Mouse (Mus musculus) lung, embryonic 16.5 days (tissue): ENCODE measurements around the gene Nop9. TPM values are rescaled to one million over a fixed set of nuclear protein-coding genes. Genes with fewer than 3 reads are reported as not detected.

Source experiments
- ATAC-seq: fragments of 200-750 bp; cut with Nextera tagmentation; 2 replicates; pipeline ENCODE4 v1.8.0; 2017; ENCODE audit warnings: low read depth, mild to moderate bottlenecking, moderate library complexity
- H3K27ac ChIP-seq: fragments of 300-500 bp; sonication (generic); 2 replicates; pipeline ENCODE4 v1.5.1; 2014; ENCODE audit warnings: mild to moderate bottlenecking, control low read depth, low read length
- H3K27me3 ChIP-seq: fragments of 300-500 bp; sonication (generic); 2 replicates; pipeline ENCODE4 v1.6.1; 2014; ENCODE audit warnings: low read depth, low read length, mixed read lengths; ENCODE audit not compliant: control insufficient read depth, insufficient read depth
- H3K36me3 ChIP-seq: fragments of 300-500 bp; sonication (generic); 2 replicates; pipeline ENCODE4 v1.6.1; 2014; ENCODE audit warnings: low read length; ENCODE audit not compliant: control insufficient read depth, insufficient read depth
- H3K4me1 ChIP-seq: fragments of 300-500 bp; sonication (generic); replicated peaks from 2 replicates; pipeline ENCODE4 v1.6.1; 2014; ENCODE audit warnings: low read length, mixed read lengths; ENCODE audit not compliant: control insufficient read depth, insufficient read depth
- H3K4me2 ChIP-seq: fragments of 300-500 bp; sonication (generic); 2 replicates; pipeline ENCODE4 v1.6.1; 2014; ENCODE audit warnings: low read depth, low read length, control low read depth
- H3K4me3 ChIP-seq: fragments of 300-500 bp; sonication (generic); 2 replicates; pipeline ENCODE4 v1.5.1; 2014; ENCODE audit warnings: mild to moderate bottlenecking, low read length, control low read depth
- H3K9ac ChIP-seq: fragments of 300-500 bp; sonication (generic); 2 replicates; pipeline ENCODE4 v1.6.1; 2014; ENCODE audit warnings: low read length, control low read depth
- H3K9me3 ChIP-seq: fragments of 300-500 bp; sonication (generic); 2 replicates; pipeline ENCODE4 v1.6.1; 2016; ENCODE audit warnings: low read length; ENCODE audit not compliant: control insufficient read depth
- WGBS: fragments of 180-500 bp; shearing (Covaris S2); extraction: QIAGEN DNeasy Blood & Tissue Kit; methylation state at CpG from one replicate; pipeline ENCODE4 v1.1.7; 2014; 5-methylcytosine and 5-hydroxymethylcytosine counted together
- polyA plus RNA-seq: library from polyadenylated mRNA; unstranded; fragments of >200 nt; fragmentation: Nextera tagmentation; extraction: Ambion mirVana; gene quantifications from 2 replicates; pipeline ENCODE4 v1.2.1, GENCODE M21; 2015

Nop9 gene
- polyA plus RNA-seq, 1 experiment from 2014 or later = 32.6 TPM

- H3K27ac ChIP-seq = no peak overlapping the region
- under 1% methylated on average over 74 of the region's 77 CpGs for WGBS
- ATAC-seq = peak; percentile 73
- peak overlapping the region; percentile 54 for H3K4me3 ChIP-seq
- H3K9ac ChIP-seq = peak overlapping the region; percentile 76
- peaks cover 13% of the 10 kb centered on the region for H3K27me3 ChIP-seq
- H3K36me3 ChIP-seq = no peaks in the 10 kb centered on the region
- H3K4me1 ChIP-seq = peaks cover 14% of the 10 kb centered on the region
- H3K4me2 ChIP-seq = peak overlapping the region; percentile 94
- no peaks in the 10 kb centered on the region for H3K9me3 ChIP-seq
Observed at GRCm38 (mm10) chr14:55762001-55762821, 16.7 kb downstream of the Nop9 start.

- H3K27me3 ChIP-seq = peaks cover 14% of the 10 kb centered on the region
- ATAC-seq = 0 out of 2 replicates have a peak, but pooled peaks have one; percentile 16
- peaks cover 17% of the 10 kb centered on the region for H3K4me1 ChIP-seq
- H3K9me3 ChIP-seq = no peaks in the 10 kb centered on the region
- no peak overlapping the region for H3K4me2 ChIP-seq
- no peaks in the 10 kb centered on the region for H3K36me3 ChIP-seq
- H3K4me3 ChIP-seq = no peak overlapping the region
- 0 out of 2 replicates have a peak overlapping the region, but pooled peaks have one; percentile 9 for H3K27ac ChIP-seq
- peak overlapping the region; percentile 37; the same call in 1 of the 2 replicates for H3K9ac ChIP-seq
- WGBS = 44% methylated on average over 7 of the region's 7 CpGs
Observed at GRCm38 (mm10) chr14:55763166-55763565, 17.7 kb downstream of the Nop9 start.

- no peaks in the 10 kb centered on the region for H3K9me3 ChIP-seq
- 60% methylated on average over 4 of the region's 4 CpGs for WGBS
Observed at GRCm38 (mm10) chr14:55765696-55766095, 20.2 kb downstream of the Nop9 start, which contains the start of gene Ltb4r1. TSS of gene Ltb4r1 (plus strand) at chr14:55765962.

GRCm38 (mm10) chr14:55767519-55768414 lies 22.3 kb downstream of the Nop9 start:
- Histone ChIP-seq H3K27ac (no peak overlapping the region), H3K36me3 (no peaks in the 10 kb centered on the region), H3K4me1 (peaks cover 10% of the 10 kb centered on the region), H3K4me2 (peak overlapping the region; percentile 55), H3K4me3 (peak overlapping the region; percentile 34), H3K27me3 (peaks cover 9% of the 10 kb centered on the region; the same call in 1 of the 2 replicates), H3K9me3 (no peaks in the 10 kb centered on the region), H3K9ac (peak overlapping the region; percentile 63)
- 14% methylated on average over 52 of the region's 52 CpGs for WGBS
- peak; percentile 62 for ATAC-seq

More at GRCm38 (mm10) chr14:55765696-55766095, 20.2 kb downstream of the Nop9 start, which contains the start of gene Ltb4r1:
- Histone ChIP-seq H3K4me3 (no peak within 1 kb of the TSS), H3K27me3 (peaks cover 17% of the 10 kb centered on the region), H3K9ac (no peak within 1 kb of the TSS), H3K36me3 (no peaks in the 10 kb centered on the region), H3K27ac (no peak within 1 kb of the TSS), H3K4me1 (peaks cover 14% of the 10 kb centered on the region), H3K4me2 (no peak within 1 kb of the TSS)
- ATAC-seq = no peak

GRCm38 (mm10) chr14:55768555-55768954 lies 23.1 kb downstream of the Nop9 start:
- WGBS = 73% methylated on average over 6 of the region's 6 CpGs
- H3K36me3 ChIP-seq = no peaks in the 10 kb centered on the region
- H3K9me3 ChIP-seq = no peaks in the 10 kb centered on the region
- ATAC-seq = no peak
- H3K27ac ChIP-seq = no peak overlapping the region
- no peak overlapping the region for H3K9ac ChIP-seq
- no peak overlapping the region for H3K4me3 ChIP-seq
- 0 out of 2 replicates have a peak, but pooled peaks cover 2% of the 10 kb centered on the region for H3K4me1 ChIP-seq
- peaks cover 9% of the 10 kb centered on the region; the same call in 1 of the 2 replicates for H3K27me3 ChIP-seq
- no peak overlapping the region for H3K4me2 ChIP-seq

GRCm38 (mm10) chr14:55769087-55769703 lies 23.7 kb downstream of the Nop9 start:
- ATAC-seq = no peak
- H3K27me3 ChIP-seq = peaks cover 9% of the 10 kb centered on the region; the same call in 1 of the 2 replicates
- WGBS = 72% methylated on average over 16 of the region's 16 CpGs

GRCm38 (mm10) chr14:55776711-55777110 lies 31.2 kb downstream of the Nop9 start:
- Histone ChIP-seq H3K4me1 (peaks cover 6% of the 10 kb centered on the region; the same call in 1 of the 2 replicates), H3K9ac (no peak overlapping the region), H3K36me3 (no peaks in the 10 kb centered on the region), H3K27ac (no peak overlapping the region), H3K4me2 (no peak overlapping the region), H3K27me3 (peaks cover under 1% of the 10 kb centered on the region; the same call in 1 of the 2 replicates), H3K9me3 (no peaks in the 10 kb centered on the region), H3K4me3 (no peak overlapping the region)
- ATAC-seq = no peak
- WGBS = 41% methylated on average over 7 of the region's 7 CpGs

More at GRCm38 (mm10) chr14:55769087-55769703, 23.7 kb downstream of the Nop9 start:
- Histone ChIP-seq H3K9me3 (no peaks in the 10 kb centered on the region), H3K9ac (no peak overlapping the region), H3K27ac (no peak overlapping the region), H3K4me1 (0 out of 2 replicates have a peak, but pooled peaks cover 2% of the 10 kb centered on the region), H3K4me2 (no peak overlapping the region), H3K4me3 (no peak overlapping the region), H3K36me3 (no peaks in the 10 kb centered on the region)

- ATAC-seq = no peak
- WGBS = 21% methylated on average over 3 of the region's 3 CpGs
- H3K36me3 ChIP-seq = no peaks in the 10 kb centered on the region
- no peaks in the 10 kb centered on the region for H3K9me3 ChIP-seq
- no peak overlapping the region for H3K4me3 ChIP-seq
- peaks cover 2% of the 10 kb centered on the region; the same call in 1 of the 2 replicates for H3K27me3 ChIP-seq
- no peak overlapping the region for H3K27ac ChIP-seq
- H3K9ac ChIP-seq = no peak overlapping the region
- peaks cover 8% of the 10 kb centered on the region; the same call in 1 of the 2 replicates for H3K4me1 ChIP-seq
- no peak overlapping the region for H3K4me2 ChIP-seq
Observed at GRCm38 (mm10) chr14:55777176-55777575, 31.7 kb downstream of the Nop9 start.
